Mouse (Mus musculus): ENCODE data around the gene Gm14819. TPM values are rescaled to one million over a fixed set of nuclear protein-coding genes. Genes with fewer than 3 reads are reported as not detected.

The Gm14819 gene
- polyA plus RNA-seq (2015; fragmentation: Illumina TruSeq; extraction: RNeasy Lipid Tissue Mini Kit (QIAGEN cat#74804); ENCODE audit: insufficient read depth, low replicate concordance), result not detected

DNA sequence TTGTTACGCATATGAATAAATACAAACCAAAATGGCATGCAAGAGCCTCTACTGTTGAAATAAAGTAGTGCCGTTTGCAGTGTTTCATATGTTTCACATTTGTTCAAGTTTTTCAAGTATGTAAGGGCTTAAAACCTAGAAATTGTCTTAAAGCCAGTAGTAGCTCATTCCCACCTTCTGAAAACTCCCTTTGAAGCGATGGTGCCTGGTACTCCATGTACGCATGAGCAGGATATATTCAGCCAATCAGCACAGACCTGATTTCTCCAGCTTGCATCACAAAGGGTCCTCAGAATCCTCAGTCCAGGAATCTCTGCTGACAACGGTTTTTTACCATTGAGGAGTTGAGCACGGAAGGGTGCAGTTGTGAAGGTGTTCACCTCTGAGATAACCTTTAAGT, at the start of gene Gm14819:
Gene Gm14819 (plus strand): TSS at position 301 of the 400 bp plus-strand sequence.

